Mouse (Mus musculus): ENCODE data around the gene Pars2.

DNA sequence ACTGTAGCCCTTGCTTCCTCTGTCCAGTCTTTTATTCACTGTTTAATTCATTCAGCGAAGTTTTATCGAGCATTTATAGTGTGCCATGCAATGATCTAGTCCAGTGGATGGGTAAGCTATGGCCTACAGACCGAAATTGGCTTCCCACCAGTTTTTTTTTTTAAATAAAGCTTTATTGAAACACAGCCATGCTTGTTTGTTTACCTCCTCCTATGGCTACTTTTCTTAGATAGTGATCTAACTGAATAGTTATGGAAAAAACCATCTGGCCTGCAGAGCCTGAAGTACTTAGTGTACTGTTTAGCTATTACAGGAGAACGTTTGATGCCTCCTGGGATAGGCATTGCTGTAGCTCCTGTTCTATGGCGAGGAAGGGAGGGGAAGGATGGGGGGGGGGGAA is 5.1 kb upstream of the Pars2 start:
- no peak for TF ChIP-seq CTCF (conservative IDR thresholded peaks at IDR 0.05; ENCODE audit: insufficient read depth, insufficient read length, low read depth, low read length)
- TF ChIP-seq POLR2A (IDR thresholded peaks at IDR 0.05; ENCODE audit: low read depth, low read length): no peak

All from kidney, adult 2 months (tissue).